Mouse (Mus musculus): ENCODE measurements around the gene Ctnna2. TPM values are rescaled to one million over a fixed set of nuclear protein-coding genes. Genes with fewer than 3 reads are reported as not detected.

Gene Ctnna2
- polyA plus RNA-seq, 1 experiment from 2014 or later: 1.8 TPM

GRCm38 (mm10) chr6:77462737-77463136 is 516.8 kb downstream of the Ctnna2 start:
- no peaks in the 10 kb centered on the region for H3K27me3 ChIP-seq (ENCODE audit: control insufficient read depth, insufficient read depth, low read length)
- WGBS (ENCODE audit: insufficient replicate concordance): 72% methylated on average over 1 of the region's 1 CpGs
- H3K4me3 ChIP-seq (ENCODE audit: low read depth, low read length): no peak overlapping the region
- H3K9me3 ChIP-seq (replicated peaks; ENCODE audit: control insufficient read depth, low read length): no peaks in the 10 kb centered on the region
- H3K9ac ChIP-seq (ENCODE audit: low read depth, low read length): no peak overlapping the region
- no peak overlapping the region for H3K27ac ChIP-seq (ENCODE audit: low read depth, low read length)
- no peak overlapping the region for H3K4me2 ChIP-seq
- no peak for ATAC-seq (replicated peaks; ENCODE audit: insufficient number of reproducible peaks, low FRiP score, low TSS enrichment)
- H3K36me3 ChIP-seq (ENCODE audit: control insufficient read depth, insufficient read depth, low read length): no peaks in the 10 kb centered on the region
- H3K4me1 ChIP-seq (ENCODE audit: control insufficient read depth, insufficient read depth, low read length): no peaks in the 10 kb centered on the region

- no peaks in the 10 kb centered on the region for H3K27me3 ChIP-seq (ENCODE audit: control insufficient read depth, insufficient read depth, low read length)
These were observed 521.6 kb downstream of the Ctnna2 start for GRCm38 (mm10) chr6:77457919-77458318.

GRCm38 (mm10) chr6:77446861-77447260 is 532.6 kb downstream of the Ctnna2 start:
- no peak overlapping the region for H3K4me3 ChIP-seq (ENCODE audit: low read depth, low read length)
- H3K9ac ChIP-seq (ENCODE audit: low read depth, low read length): no peak overlapping the region
- H3K4me1 ChIP-seq (ENCODE audit: control insufficient read depth, insufficient read depth, low read length): no peaks in the 10 kb centered on the region
- no peak for ATAC-seq (replicated peaks; ENCODE audit: insufficient number of reproducible peaks, low FRiP score, low TSS enrichment)
- H3K36me3 ChIP-seq (ENCODE audit: control insufficient read depth, insufficient read depth, low read length): no peaks in the 10 kb centered on the region
- H3K9me3 ChIP-seq (replicated peaks; ENCODE audit: control insufficient read depth, low read length): no peaks in the 10 kb centered on the region
- H3K27me3 ChIP-seq (ENCODE audit: control insufficient read depth, insufficient read depth, low read length): no peaks in the 10 kb centered on the region
- H3K27ac ChIP-seq (ENCODE audit: low read depth, low read length): no peak overlapping the region
- H3K4me2 ChIP-seq: no peak overlapping the region
- WGBS (ENCODE audit: insufficient replicate concordance): 85% methylated on average over 1 of the region's 1 CpGs

More at GRCm38 (mm10) chr6:77457919-77458318, 521.6 kb downstream of the Ctnna2 start:
- Histone ChIP-seq H3K4me2 (no peak overlapping the region), H3K4me1 (ENCODE audit: control insufficient read depth, insufficient read depth, low read length) (no peaks in the 10 kb centered on the region), H3K4me3 (ENCODE audit: low read depth, low read length) (no peak overlapping the region), H3K27ac (ENCODE audit: low read depth, low read length) (no peak overlapping the region), H3K36me3 (ENCODE audit: control insufficient read depth, insufficient read depth, low read length) (no peaks in the 10 kb centered on the region), H3K9me3 (replicated peaks; ENCODE audit: control insufficient read depth, low read length) (no peaks in the 10 kb centered on the region), H3K9ac (ENCODE audit: low read depth, low read length) (no peak overlapping the region)
- ATAC-seq (replicated peaks; ENCODE audit: insufficient number of reproducible peaks, low FRiP score, low TSS enrichment): no peak
- 72% methylated on average over 2 of the region's 2 CpGs for WGBS (ENCODE audit: insufficient replicate concordance)

GRCm38 (mm10) chr6:77443906-77444305 is 535.6 kb downstream of the Ctnna2 start:
- H3K4me1 ChIP-seq (ENCODE audit: control insufficient read depth, insufficient read depth, low read length): no peaks in the 10 kb centered on the region
- no peaks in the 10 kb centered on the region for H3K27me3 ChIP-seq (ENCODE audit: control insufficient read depth, insufficient read depth, low read length)
- H3K9ac ChIP-seq (ENCODE audit: low read depth, low read length): no peak overlapping the region
- no peak overlapping the region for H3K27ac ChIP-seq (ENCODE audit: low read depth, low read length)
- no peak overlapping the region for H3K4me2 ChIP-seq
- 81% methylated on average over 11 of the region's 11 CpGs for WGBS (ENCODE audit: insufficient replicate concordance)
- ATAC-seq (replicated peaks; ENCODE audit: insufficient number of reproducible peaks, low FRiP score, low TSS enrichment): no peak
- no peaks in the 10 kb centered on the region for H3K36me3 ChIP-seq (ENCODE audit: control insufficient read depth, insufficient read depth, low read length)
- H3K4me3 ChIP-seq (ENCODE audit: low read depth, low read length): no peak overlapping the region
- no peaks in the 10 kb centered on the region for H3K9me3 ChIP-seq (replicated peaks; ENCODE audit: control insufficient read depth, low read length)

GRCm38 (mm10) chr6:77441051-77441450 is 538.4 kb downstream of the Ctnna2 start:
- Histone ChIP-seq H3K9ac (ENCODE audit: low read depth, low read length) (no peak overlapping the region), H3K27me3 (ENCODE audit: control insufficient read depth, insufficient read depth, low read length) (no peaks in the 10 kb centered on the region), H3K36me3 (ENCODE audit: control insufficient read depth, insufficient read depth, low read length) (no peaks in the 10 kb centered on the region), H3K4me1 (ENCODE audit: control insufficient read depth, insufficient read depth, low read length) (no peaks in the 10 kb centered on the region), H3K4me3 (ENCODE audit: low read depth, low read length) (no peak overlapping the region), H3K9me3 (replicated peaks; ENCODE audit: control insufficient read depth, low read length) (no peaks in the 10 kb centered on the region), H3K4me2 (no peak overlapping the region), H3K27ac (ENCODE audit: low read depth, low read length) (no peak overlapping the region)
- WGBS (ENCODE audit: insufficient replicate concordance): 74% methylated on average over 5 of the region's 5 CpGs
- no peak for ATAC-seq (replicated peaks; ENCODE audit: insufficient number of reproducible peaks, low FRiP score, low TSS enrichment)

GRCm38 (mm10) chr6:77430381-77430780 is 549.1 kb downstream of the Ctnna2 start:
- no peak overlapping the region for H3K9ac ChIP-seq (ENCODE audit: low read depth, low read length)
- H3K27ac ChIP-seq (ENCODE audit: low read depth, low read length): no peak overlapping the region
- no peaks in the 10 kb centered on the region for H3K27me3 ChIP-seq (ENCODE audit: control insufficient read depth, insufficient read depth, low read length)
- ATAC-seq (replicated peaks; ENCODE audit: insufficient number of reproducible peaks, low FRiP score, low TSS enrichment): no peak
- no peak overlapping the region for H3K4me2 ChIP-seq
- H3K4me3 ChIP-seq (ENCODE audit: low read depth, low read length): no peak overlapping the region
- H3K4me1 ChIP-seq (ENCODE audit: control insufficient read depth, insufficient read depth, low read length): no peaks in the 10 kb centered on the region
- H3K9me3 ChIP-seq (replicated peaks; ENCODE audit: control insufficient read depth, low read length): no peaks in the 10 kb centered on the region
- 78% methylated on average over 4 of the region's 4 CpGs for WGBS (ENCODE audit: insufficient replicate concordance)
- no peaks in the 10 kb centered on the region for H3K36me3 ChIP-seq (ENCODE audit: control insufficient read depth, insufficient read depth, low read length)

GRCm38 (mm10) chr6:77425746-77426145 is 553.8 kb downstream of the Ctnna2 start:
- no peaks in the 10 kb centered on the region for H3K4me1 ChIP-seq (ENCODE audit: control insufficient read depth, insufficient read depth, low read length)
- H3K4me3 ChIP-seq (ENCODE audit: low read depth, low read length): no peak overlapping the region
- no peak overlapping the region for H3K27ac ChIP-seq (ENCODE audit: low read depth, low read length)
- H3K4me2 ChIP-seq: no peak overlapping the region
- H3K9ac ChIP-seq (ENCODE audit: low read depth, low read length): no peak overlapping the region
- H3K27me3 ChIP-seq (ENCODE audit: control insufficient read depth, insufficient read depth, low read length): no peaks in the 10 kb centered on the region
- no peaks in the 10 kb centered on the region for H3K36me3 ChIP-seq (ENCODE audit: control insufficient read depth, insufficient read depth, low read length)
- ATAC-seq (replicated peaks; ENCODE audit: insufficient number of reproducible peaks, low FRiP score, low TSS enrichment): no peak
- no peaks in the 10 kb centered on the region for H3K9me3 ChIP-seq (replicated peaks; ENCODE audit: control insufficient read depth, low read length)

GRCm38 (mm10) chr6:77424826-77425225 is 554.7 kb downstream of the Ctnna2 start:
- H3K4me2 ChIP-seq: no peak overlapping the region
- H3K9ac ChIP-seq (ENCODE audit: low read depth, low read length): no peak overlapping the region
- no peaks in the 10 kb centered on the region for H3K36me3 ChIP-seq (ENCODE audit: control insufficient read depth, insufficient read depth, low read length)
- no peaks in the 10 kb centered on the region for H3K9me3 ChIP-seq (replicated peaks; ENCODE audit: control insufficient read depth, low read length)
- no peak for ATAC-seq (replicated peaks; ENCODE audit: insufficient number of reproducible peaks, low FRiP score, low TSS enrichment)
- 73% methylated on average over 4 of the region's 4 CpGs for WGBS (ENCODE audit: insufficient replicate concordance)
- no peak overlapping the region for H3K4me3 ChIP-seq (ENCODE audit: low read depth, low read length)
- H3K27ac ChIP-seq (ENCODE audit: low read depth, low read length): no peak overlapping the region
- no peaks in the 10 kb centered on the region for H3K4me1 ChIP-seq (ENCODE audit: control insufficient read depth, insufficient read depth, low read length)
- no peaks in the 10 kb centered on the region for H3K27me3 ChIP-seq (ENCODE audit: control insufficient read depth, insufficient read depth, low read length)

GRCm38 (mm10) chr6:77421564-77422139 is 557.8 kb downstream of the Ctnna2 start:
- Histone ChIP-seq H3K4me2 (no peak overlapping the region), H3K36me3 (ENCODE audit: control insufficient read depth, insufficient read depth, low read length) (no peaks in the 10 kb centered on the region), H3K27me3 (ENCODE audit: control insufficient read depth, insufficient read depth, low read length) (no peaks in the 10 kb centered on the region), H3K9ac (ENCODE audit: low read depth, low read length) (no peak overlapping the region), H3K9me3 (replicated peaks; ENCODE audit: control insufficient read depth, low read length) (no peaks in the 10 kb centered on the region), H3K27ac (ENCODE audit: low read depth, low read length) (no peak overlapping the region), H3K4me1 (ENCODE audit: control insufficient read depth, insufficient read depth, low read length) (no peaks in the 10 kb centered on the region), H3K4me3 (ENCODE audit: low read depth, low read length) (no peak overlapping the region)
- ATAC-seq (replicated peaks; ENCODE audit: insufficient number of reproducible peaks, low FRiP score, low TSS enrichment): no peak
- 74% methylated on average over 3 of the region's 3 CpGs for WGBS (ENCODE audit: insufficient replicate concordance)

Measured in heart, embryonic 11.5 days (tissue).